Mouse (Mus musculus): ENCODE results near the gene Mak.
"Not testable (repeated sequence)": the region's sequence is repeated elsewhere in the genome, so short reads cannot be mapped to it uniquely, and the experiment has no call there.

The Mak gene

DNA sequence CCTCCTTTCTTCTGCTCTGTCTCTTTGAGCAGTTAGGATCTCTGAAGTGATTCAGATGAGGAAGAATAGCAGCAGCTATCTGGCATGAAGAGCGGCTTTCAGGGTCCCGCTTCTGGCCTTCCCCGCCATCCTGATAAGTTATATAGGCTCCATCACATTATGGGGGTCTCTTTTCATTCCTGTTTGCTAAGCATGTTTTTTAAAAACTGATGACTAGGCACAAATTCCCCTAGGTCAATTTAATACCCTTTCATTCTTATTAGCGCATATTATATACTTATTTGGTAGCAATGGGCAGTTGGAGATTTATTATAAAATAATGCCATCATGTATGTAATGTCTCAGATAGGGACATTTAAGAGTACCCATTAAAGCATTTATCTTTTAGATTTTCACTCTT is 11.9 kb downstream of the Mak start:
- DNase-seq = no peak

DNA sequence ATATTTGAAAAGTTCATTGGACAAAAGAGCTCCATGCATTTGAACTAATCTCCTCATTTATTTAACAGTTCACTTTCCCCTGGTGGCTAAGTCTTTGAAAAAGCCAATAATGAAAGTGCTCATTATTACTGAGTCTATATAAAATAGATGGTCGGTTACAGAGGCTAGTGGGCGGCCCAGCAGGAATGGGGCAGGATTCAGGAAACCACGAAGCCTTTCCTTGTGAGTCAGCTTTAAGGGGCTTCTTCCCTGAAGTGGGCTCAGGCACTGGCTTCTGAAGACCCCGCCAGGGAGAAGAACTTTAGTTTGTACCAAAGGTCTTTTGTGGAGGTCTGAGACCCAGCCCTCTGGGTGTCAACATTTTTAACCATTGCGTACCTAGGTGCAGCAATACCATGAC is 27.5 kb downstream of the Mak start:
- DNase-seq = no peak

DNA sequence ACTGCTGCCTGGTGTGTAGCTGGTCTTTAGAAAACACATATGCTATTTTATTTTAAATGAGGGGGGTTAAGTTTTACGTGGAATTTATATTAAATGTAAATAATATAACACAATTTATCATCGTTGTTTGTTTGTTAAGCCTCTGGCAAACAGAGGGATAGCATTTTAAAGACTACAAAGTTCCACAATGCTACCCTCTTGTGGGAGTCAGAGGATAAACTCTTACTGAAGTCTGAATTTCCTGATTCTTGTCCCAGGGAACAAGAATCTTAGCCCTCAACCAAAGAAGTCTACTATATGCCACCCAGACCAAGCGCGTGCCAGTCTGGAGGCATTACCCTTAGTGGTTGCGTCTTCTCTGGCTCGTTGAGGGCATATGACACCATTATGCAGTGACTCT is 32.2 kb downstream of the Mak start:
- DNase-seq = no peak

DNA sequence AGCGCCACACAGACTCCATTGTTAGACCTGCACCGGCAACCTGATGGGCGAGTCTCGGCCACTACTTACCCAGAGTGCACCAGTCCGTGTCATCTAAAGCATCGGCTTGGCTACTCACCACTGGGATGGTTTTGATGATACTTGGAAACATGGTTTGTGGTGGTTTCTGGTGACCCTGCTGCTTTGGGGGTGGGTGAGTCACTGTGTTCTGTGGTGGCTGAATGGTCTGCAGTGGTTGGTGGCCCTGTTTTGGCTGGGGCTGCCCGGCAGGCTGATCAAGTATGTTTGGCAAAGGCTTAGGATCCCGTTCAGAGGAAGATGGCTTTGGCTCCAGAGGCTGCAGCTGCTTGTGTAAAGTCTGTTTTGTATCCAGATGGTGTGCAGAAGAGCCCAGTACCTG is 33.6 kb downstream of the Mak start:
- no peak for DNase-seq

DNA sequence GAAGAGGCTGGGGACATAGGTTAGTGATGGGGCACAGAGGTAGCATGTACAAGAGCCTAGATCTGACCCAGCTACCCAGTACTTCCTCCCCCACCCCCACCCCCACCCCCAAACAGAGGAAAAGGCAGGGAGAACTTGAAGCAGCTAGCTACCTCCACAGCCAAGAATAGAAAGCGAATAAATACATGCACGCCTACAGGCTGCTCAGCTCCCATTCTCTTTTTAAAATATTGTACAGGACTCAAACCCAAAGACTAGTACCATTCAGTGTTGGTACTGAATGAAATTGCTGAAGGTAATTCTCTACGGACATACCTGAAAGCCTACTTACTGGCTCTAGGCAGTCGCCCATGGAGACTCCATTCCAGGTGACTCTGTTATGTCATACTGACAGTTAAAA is 37.0 kb downstream of the Mak start:
- no peak for DNase-seq

DNA sequence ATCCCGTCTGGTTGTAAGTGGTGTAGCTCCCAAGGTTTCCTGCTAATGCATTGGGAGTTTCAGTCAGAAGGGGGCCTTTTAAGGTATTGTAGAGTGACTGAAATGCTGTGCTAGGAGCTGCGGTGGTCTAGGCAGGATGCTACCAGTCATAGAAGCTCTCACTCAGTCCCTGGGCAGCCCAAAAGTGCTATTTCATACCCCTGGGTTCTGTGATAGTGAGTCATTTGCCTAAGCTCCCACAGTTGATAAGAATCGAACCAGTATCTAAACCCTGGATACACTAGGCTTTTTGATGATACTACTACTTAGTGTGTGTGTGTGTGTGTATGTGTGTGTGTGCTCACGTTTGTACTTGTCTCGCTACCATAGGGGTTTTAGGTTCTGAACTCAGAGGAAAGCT is 49.4 kb downstream of the Mak start:
- no peak for DNase-seq

DNA sequence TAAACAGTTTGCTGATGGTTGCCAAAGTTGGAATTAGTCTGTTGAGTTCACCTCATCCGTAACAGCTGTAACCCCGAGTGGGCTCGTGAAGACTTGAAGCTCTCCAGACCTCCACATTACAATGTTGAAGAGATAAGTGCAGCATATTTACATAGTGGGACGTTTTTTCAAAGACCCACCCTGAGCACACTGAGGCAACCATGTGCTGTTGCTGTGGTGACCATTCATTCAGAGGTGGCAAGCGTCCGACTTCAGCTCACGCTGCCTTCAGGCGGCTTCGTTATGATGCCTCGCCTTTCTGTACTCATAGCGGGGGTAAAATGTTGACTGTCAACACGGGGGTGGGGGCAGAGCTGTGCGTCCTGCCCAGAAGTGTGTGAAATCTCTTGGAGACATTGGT is 57.4 kb downstream of the Mak start:
- no peak for DNase-seq

DNA sequence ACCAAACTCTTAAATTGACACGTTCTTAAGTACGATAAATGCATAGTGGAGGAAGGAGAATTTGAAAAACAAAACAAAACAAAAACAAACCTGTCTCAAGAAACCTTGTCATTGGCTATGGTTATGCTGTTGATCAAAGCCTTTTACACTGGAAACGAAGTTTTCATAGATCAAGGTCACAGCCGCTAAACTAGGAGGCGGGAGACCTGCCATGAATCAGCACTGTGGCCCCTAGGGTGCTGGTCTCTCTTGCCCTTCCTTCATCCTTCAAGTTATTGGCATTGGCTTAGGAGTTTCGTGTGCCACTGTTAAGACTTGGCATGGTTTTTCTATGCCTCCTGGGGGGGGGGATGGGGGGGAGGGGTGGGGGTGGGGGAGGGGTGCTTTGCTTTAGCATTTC is 57.9 kb downstream of the Mak start:
- no peak for DNase-seq

DNA sequence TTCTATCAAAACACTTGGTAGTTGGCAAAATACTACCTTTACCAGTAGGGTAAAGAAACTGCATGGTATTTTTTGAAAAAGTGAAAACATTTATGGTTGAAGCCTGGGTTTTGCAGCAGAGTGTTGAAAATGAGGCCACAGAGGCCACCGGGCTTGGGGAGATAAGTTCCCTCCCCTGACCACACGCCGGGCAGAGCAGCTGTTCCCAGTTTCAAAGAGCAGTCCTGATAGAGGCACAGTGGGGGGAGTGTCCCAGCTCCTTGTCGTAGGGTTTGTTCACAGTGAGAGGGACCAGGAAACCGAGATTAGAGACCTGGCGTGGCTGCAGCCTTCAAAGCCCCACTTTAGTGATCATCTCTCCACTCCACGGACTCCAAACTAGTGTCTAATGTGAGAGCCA is 59.0 kb downstream of the Mak start:
- no peak for DNase-seq

DNA sequence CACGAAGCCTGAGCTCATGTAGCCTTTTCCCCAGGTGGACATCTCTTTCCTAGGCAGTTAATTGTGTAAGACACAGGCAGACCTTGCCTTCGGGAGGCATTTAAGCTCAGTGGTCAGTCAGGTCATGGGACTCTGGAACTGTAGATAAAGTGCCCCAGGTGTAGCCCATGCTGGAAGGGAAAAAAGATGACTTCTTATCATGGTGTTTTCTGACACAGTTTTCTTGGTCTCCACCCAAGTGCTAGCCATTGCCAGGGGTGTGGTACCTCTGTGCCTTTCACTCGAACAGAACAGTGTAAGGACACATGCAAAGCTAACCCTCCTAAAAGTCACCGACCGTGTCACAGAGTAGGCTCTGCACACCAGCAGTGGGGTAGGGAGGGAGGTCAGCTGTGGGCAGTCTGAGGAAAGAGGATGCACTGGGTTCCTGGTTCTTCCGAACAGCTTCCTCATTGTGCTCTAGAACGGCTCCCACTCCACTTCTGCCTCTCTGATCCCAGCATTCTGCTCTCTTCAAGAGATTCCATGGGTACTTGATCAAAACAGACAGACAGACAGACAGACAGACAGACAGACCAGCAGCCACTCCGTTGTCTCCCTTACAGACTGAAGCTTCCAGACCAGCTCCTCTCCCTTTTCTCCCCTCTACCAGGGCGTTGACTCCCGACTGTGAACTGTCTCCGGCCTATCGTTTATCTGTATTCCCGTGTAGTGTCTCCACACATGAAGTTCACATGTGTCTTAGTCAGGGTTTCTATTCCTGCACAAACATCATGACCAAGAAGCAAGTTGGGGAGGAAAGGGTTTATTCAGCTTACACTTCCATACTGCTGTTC is 60.5 kb downstream of the Mak start:
- DNase-seq = no peak

DNA sequence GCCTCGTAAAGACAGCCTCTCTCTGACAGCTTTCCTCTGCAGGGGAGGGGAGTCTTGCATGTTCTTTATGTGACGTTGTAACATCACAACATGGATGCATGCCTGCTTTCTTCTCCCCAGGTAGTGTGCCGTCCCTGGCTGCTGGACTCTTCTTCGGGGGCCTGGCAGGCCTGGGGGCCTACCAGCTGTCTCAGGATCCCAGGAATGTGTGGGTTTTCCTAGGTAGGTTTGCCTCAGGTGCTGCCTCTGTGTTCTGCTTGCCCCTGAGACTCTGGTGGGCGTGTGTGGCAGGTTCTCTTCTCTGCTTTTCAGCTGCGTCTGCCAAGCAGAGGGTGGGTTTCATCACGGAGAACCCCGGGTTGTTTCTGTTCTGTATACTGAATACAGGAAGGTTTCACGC is 61.3 kb downstream of the Mak start:
- DNase-seq = no peak

DNA sequence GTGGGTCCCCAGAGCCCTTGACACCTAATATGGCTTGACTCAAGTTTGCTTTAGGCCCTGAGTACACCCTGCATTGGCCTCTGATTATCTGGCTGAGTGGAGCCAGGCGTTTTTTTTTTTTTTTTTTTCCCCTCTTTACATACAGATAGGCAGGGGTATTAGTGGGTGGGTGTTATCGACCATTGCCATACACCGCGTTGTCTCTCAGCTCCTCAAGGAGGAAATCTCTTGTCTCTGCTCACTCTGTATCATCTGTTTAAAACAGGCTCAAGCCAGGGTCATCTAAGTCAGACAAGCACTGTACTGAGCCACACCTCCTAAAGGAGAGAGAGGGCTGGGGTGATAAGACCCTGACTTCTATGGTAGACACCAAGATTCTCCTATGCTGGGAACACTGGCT is 61.7 kb downstream of the Mak start:
- no peak for DNase-seq

DNA sequence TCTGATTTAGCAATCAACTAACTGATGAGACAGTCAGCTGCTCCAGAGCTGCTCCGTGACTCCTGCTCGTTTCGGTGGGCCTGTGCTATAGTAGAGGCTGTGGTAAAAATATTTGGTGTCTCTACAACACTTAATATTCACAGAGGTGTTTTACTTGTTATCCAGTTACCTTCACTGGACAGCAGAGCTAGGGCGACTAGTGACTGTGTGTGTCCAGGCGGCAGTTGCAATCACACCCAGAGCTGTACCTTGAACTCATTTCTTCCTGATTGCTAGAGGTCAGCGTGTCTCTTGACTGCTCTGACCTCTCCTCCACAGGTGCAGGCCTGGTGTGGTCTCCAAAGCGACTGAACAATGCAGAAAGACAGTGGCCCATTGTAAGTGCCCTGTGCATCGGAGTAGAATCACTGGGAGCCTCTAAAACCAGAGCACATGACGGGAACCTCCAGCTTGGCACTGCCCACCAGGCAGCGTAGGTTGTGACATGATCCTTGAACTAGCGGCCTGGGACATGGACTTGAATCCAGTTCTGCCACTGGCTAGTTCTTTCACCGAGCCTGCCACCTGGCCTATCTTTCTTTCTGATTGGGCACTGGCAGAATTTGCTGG is 62.6 kb downstream of the Mak start:
- no peak for DNase-seq

DNA sequence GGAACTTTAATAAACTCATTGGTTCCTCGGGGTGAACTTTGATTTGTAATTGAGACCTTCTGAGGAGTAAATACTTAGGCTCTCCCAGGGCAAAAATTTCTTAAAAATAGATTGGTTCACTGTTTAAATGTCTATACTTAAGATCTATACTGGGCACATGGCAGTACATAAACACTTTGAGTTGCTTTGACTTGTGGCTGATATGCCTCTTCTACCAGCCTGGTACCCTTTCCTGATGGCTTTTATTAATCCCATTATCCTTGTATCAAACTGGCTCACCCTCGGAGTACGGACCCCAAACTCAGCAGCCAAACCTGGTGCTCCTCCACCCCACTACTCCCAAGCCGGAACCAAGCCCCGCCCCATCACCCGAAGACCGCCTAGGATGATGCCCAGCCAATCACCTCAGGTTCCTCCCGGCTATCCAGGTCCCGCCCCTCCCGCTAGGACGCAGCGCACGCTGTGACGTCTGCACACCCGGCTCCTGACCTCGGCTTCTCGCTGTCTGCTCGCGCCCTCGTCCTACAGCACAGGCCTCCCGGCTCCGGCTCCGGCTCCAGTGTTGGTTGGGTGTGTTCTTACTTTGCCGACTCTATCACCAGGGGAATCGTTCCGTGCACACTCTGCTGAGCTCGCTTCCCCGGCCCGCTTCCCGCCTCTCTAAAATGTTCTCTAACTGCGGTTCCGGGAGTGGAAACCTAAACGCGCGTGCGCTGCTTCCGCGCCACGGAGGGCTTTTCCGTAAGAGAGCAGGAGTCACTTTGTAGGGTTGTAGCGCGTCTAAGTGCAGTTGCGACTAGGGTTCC is 63.5 kb downstream of the Mak start, which contains the start of gene Tmem14c:
Tmem14c (plus strand) TSS at position 464 of the 806 bp plus-strand sequence.
- DNase-seq = peak; percentile 98

DNA sequence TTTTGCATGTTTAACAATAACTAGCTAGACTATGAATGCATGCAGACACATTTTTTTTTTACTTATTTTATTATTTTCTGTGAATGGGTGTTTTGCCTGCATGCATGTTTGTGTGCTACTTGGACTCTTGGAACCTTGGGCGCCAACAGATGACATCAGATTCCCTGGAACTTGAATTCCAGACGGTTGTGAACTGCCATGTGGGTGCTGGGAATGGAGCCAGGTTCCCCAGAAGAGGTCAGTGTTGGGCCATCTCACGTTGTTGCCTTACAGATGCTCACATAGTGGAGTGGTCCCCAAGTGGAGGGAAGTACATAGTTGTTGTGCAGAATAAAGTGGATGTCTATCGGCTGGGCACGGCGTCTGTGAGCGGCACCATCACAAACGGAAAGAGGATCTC is 70.6 kb downstream of the Mak start:
- DNase-seq = no peak

DNA sequence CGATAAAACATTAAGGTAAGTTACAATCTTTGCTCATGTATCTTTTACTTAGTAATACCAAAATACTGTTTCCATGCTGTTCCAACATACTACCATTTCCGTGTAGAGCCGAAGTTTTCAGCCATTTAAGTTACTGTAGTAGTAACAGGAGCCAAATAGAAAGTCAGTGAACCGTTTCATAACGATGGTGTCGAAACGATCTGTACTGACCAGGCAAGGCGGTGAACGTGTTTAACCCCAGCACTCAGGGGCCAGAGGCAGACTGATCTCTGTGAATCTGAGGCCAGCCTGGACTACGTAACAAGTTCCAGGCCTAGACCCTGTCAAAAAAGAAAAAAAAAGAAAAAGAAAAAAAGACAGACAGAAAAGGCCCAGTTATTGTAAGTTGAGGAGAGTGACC is 71.2 kb downstream of the Mak start:
- DNase-seq = no peak

DNA sequence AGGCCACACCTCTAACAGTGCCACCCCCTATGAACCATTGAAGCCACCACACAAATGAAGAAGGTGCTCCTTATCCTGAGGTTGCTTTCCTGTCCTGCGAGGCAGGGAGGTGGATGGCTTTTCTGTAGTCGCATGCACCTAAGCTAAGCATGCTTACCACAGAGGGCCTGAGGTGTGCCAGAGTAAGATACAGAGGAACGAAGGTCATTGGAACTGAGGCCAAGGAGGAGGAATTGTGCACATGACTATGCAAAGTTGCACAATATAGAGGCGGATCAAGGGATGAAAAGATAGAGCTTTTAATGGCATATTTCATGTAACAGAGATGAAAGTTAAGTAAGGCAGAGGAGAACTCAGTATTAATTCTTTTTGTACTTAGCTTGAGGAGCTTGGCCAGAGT is 73.3 kb downstream of the Mak start:
- no peak for DNase-seq

DNA sequence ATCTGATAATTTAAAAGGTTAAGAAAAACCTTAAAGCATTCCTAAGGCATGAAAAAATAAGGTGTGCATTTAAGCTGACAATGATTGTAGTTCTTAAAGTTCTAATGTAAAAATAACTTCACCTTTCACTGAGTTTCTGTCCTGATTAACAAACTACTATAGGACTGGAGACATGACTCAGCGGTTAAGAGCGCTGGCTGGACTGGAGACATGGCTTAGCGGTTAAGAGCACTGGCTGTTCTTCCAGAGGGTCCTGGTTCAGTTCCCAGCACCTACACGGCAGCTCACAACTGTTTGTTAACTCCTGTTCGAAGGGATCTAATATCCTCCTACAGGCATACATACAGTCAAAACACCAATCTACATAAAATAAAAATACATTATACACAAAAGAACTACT is 77.5 kb downstream of the Mak start:
- no peak for DNase-seq

DNA sequence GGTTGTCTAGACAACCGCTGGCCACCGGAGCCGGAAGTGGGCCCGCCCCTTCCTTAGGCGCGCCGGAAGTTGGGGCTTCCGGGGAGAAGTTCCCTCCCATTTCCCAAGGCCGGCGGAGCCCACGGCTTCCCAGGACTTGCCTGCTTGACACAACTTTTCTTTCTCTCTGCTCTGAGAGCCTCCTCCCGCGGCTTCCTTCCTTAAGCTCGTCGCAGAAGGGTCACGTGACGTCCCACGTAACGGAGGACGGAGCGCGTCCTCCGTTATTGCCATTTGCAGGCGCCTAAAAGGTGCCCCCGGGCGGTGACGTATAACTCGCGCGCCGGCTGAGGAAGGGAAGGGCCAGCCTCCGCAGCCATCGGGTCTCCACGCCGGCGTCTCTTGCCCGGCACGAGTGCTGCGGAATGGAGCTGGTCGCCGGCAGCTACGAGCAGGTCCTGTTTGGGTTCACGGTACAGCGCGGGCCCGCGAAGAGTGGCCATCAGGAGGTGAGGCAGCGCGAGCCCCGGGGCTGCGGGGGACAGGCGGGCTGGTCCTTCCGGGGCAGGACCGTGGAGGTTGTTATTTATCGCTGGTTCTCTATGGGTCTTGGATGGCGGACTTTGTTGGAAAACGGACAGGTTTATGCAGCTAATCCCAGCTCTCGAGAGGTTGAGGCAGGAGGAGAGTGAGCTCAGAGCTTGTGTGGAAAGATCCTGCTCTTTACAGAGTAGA is 78.4 kb downstream of the Mak start, which contains the start of gene Pak1ip1:
Pak1ip1 (plus strand) TSS at position 98 of the 714 bp plus-strand sequence.
- DNase-seq = peak; percentile 95

DNA sequence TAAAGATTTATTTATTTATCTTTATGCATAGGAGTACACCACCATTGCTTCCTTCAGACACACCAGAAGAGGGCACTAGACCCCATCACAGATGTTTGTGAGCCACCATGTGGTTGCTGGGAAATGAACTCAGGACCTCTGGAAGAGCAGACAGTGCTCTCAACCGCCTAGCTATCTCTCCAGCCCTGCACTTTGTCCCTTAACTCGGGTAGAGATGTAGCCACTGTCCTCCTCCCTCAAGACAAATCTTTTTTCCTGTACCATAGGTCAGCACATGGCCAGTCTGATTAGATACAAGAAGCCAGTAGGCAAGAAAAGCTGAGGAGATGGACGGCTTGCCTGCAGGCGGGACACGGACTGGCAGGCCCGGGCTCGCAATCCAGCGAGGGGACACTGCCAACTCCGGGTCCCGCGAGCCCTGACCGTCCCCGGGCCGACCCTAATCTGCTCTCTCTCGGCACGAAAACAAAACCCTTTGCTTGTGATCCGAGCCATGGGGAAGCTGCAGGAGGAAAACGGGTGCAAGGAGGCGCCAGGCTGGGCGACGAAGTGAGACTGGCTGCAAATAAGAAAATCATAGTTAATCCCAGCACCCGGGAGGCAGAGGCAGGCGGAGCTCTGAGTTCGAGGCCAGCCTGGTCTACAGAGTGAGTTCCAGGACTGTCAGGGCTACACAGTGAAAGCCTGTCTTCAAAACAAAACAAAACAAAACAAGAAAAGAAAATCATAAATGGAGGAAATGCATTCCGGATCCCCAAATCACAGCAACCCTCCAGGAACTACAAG is 79.2 kb downstream of the Mak start:
- DNase-seq = peak; percentile 51

DNA sequence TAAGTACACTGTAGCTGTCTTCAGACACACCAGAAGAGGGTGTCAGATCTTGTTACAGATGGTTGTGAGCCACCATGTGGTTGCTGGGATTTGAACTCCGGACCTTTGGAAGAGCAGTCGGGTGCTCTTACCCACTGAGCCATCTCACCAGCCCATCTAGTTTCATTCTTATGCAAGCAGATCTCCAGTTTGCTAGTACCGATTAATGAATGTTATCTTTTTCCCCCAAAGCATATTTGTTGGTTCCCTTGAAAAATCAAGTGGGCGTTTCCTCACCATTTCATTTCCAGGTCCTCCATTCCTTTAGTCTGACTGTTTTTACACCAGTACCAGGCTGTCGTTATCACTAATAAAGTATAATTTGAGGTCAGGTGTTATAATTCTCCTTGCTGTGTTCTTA is 81.0 kb downstream of the Mak start:
- DNase-seq = not testable (repeated sequence)
